Mouse (Mus musculus) heart, embryonic 10.5 days (tissue): Measurements from ENCODE around the gene Gan. TPM values are rescaled to one million over a fixed set of nuclear protein-coding genes. Genes with fewer than 3 reads are reported as not detected.

Experiments used
- DNase-seq: peaks from one replicate; pipeline ENCODE4 v3.0.0-alpha.2; 2017; ENCODE audit warnings: low spot score
- H3K27ac ChIP-seq: fragments of 300-500 bp; sonication (generic); 2 replicates; pipeline ENCODE4 v1.5.1; 2016; ENCODE audit warnings: mild to moderate bottlenecking
- H3K27me3 ChIP-seq: fragments of 300-500 bp; sonication (generic); 2 replicates; pipeline ENCODE4 v1.6.1; 2016; ENCODE audit warnings: mild to moderate bottlenecking; ENCODE audit not compliant: poor library complexity, insufficient read depth, severe bottlenecking
- H3K36me3 ChIP-seq: fragments of 300-500 bp; sonication (generic); 2 replicates; pipeline ENCODE4 v1.6.1; 2016; ENCODE audit warnings: mild to moderate bottlenecking, moderate library complexity
- H3K4me1 ChIP-seq: fragments of 300-500 bp; sonication (generic); 2 replicates; pipeline ENCODE4 v1.6.1; 2016; ENCODE audit warnings: mild to moderate bottlenecking
- H3K4me3 ChIP-seq: fragments of 300-500 bp; sonication (generic); 2 replicates; pipeline ENCODE4 v1.5.1; 2016; ENCODE audit warnings: mild to moderate bottlenecking, moderate library complexity
- H3K9me3 ChIP-seq: fragments of 300-500 bp; sonication (generic); 2 replicates; pipeline ENCODE4 v1.6.1; 2016; ENCODE audit warnings: mild to moderate bottlenecking, moderate library complexity
- WGBS: fragments of 180-500 bp; shearing (Covaris S2); methylation state at CpG from one replicate; pipeline ENCODE4 v1.1.7; 2016; 5-methylcytosine and 5-hydroxymethylcytosine counted together
- polyA plus RNA-seq: library from polyadenylated mRNA; unstranded; fragments of >200 nt; fragmentation: Nextera tagmentation; extraction: Ambion mirVana; gene quantifications from 2 replicates; pipeline ENCODE4 v1.2.1, GENCODE M21; 2016

Gan gene
- polyA plus RNA-seq, 1 experiment from 2014 or later = 1.9 TPM

GRCm38 (mm10) chr8:117126411-117126810 lies 31.5 kb upstream of the Gan start:
- 90% methylated on average over 3 of the region's 3 CpGs for WGBS
- H3K27ac ChIP-seq = no peak overlapping the region
- H3K4me1 ChIP-seq = no peaks in the 10 kb centered on the region
- no peak overlapping the region for H3K4me3 ChIP-seq
- no peaks in the 10 kb centered on the region for H3K27me3 ChIP-seq
- DNase-seq = no peak
- H3K9me3 ChIP-seq = no peaks in the 10 kb centered on the region
- H3K36me3 ChIP-seq = no peaks in the 10 kb centered on the region

GRCm38 (mm10) chr8:117127063-117127462 lies 30.9 kb upstream of the Gan start:
- Histone ChIP-seq H3K4me1 (no peaks in the 10 kb centered on the region), H3K27ac (no peak overlapping the region), H3K27me3 (no peaks in the 10 kb centered on the region), H3K36me3 (no peaks in the 10 kb centered on the region), H3K9me3 (no peaks in the 10 kb centered on the region), H3K4me3 (no peak overlapping the region)
- 76% methylated on average over 8 of the region's 8 CpGs for whole genome bisulfite sequencing
- no peak for DNase-seq

DNA sequence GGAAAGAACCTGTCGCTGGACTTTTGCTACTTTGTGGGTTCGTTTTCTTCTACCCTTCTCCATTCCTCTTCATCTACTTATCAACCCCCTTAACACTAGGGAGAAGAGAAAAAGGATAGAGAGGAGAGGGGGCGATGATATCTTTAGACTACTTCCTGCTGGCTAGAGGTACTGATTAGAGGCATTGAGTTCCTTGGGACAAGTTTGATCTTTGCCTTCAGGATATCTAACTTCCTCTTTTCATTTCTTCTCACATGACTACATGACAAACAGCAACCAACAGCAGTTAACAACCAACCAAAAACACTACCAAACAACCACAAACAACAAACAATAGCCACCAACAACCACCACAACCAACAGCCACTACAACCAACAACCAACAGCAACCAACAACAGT lies 24.2 kb upstream of the Gan start:
- Histone ChIP-seq H3K27ac (no peak overlapping the region), H3K4me3 (no peak overlapping the region), H3K9me3 (no peaks in the 10 kb centered on the region), H3K36me3 (no peaks in the 10 kb centered on the region), H3K4me1 (peaks cover 17% of the 10 kb centered on the region), H3K27me3 (no peaks in the 10 kb centered on the region)
- DNase-seq = no peak
- WGBS = 66% methylated on average over 3 of the region's 3 CpGs

- Histone ChIP-seq H3K36me3 (no peaks in the 10 kb centered on the region), H3K27me3 (no peaks in the 10 kb centered on the region), H3K9me3 (no peaks in the 10 kb centered on the region), H3K27ac (no peak overlapping the region), H3K4me3 (no peak overlapping the region), H3K4me1 (peaks cover 17% of the 10 kb centered on the region)
- no peak for DNase-seq
- WGBS = 7% methylated on average over 4 of the region's 4 CpGs
Observed at GRCm38 (mm10) chr8:117136351-117136750, 21.6 kb upstream of the Gan start.

DNA sequence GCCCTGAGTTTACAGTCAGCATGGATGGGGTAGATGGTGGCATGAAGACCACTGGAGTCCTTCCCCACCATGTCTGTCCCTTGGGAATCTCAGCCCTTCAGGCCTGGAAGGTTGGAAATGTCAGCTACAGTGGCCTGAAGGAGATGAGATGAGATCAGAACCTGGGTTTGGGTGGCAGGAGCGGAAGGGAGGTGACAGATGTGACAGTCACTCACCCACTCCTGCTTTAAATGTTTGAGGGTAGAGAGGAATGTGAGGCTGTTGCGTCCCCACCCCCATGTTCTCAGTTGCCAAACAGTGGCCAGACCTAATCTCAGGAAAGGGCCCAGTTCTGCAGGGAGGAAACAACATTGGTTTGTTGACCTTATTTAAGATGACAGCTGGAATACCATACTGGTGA lies 21.2 kb upstream of the Gan start:
- no peak for DNase-seq
- Histone ChIP-seq H3K4me1 (peaks cover 17% of the 10 kb centered on the region), H3K9me3 (no peaks in the 10 kb centered on the region), H3K36me3 (no peaks in the 10 kb centered on the region), H3K4me3 (no peak overlapping the region), H3K27ac (no peak overlapping the region), H3K27me3 (no peaks in the 10 kb centered on the region)
- 12% methylated on average over 2 of the region's 2 CpGs for WGBS

DNA sequence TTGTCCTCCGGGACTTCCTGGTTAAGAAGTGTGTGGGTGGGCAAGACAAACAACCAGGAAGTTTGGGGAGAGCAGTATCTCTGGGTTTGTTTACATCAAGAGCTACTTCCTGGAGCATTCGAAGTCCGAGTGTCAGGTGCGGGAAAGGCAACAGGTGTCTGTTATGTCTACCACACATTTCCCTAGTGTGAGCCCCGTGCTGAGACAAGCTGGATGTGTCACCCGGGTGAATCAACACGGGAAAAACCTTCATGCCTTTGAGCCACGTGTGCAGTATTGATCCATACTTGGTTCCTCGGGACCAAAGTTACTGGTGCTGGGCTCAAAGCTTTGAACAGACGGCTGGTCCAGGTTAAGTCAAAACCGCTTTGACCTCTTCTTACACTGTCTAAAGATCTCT lies 20.6 kb upstream of the Gan start:
- no peaks in the 10 kb centered on the region for H3K36me3 ChIP-seq
- 41% methylated on average over 11 of the region's 11 CpGs for WGBS
- no peaks in the 10 kb centered on the region for H3K27me3 ChIP-seq
- H3K9me3 ChIP-seq = no peaks in the 10 kb centered on the region
- H3K4me3 ChIP-seq = no peak overlapping the region
- H3K4me1 ChIP-seq = peaks cover 17% of the 10 kb centered on the region
- no peak overlapping the region for H3K27ac ChIP-seq
- DNase-seq = no peak

- no peaks in the 10 kb centered on the region for H3K36me3 ChIP-seq
- H3K27me3 ChIP-seq = no peaks in the 10 kb centered on the region
- H3K4me1 ChIP-seq = no peaks in the 10 kb centered on the region
- H3K4me3 ChIP-seq = no peak overlapping the region
- 87% methylated on average over 6 of the region's 6 CpGs for WGBS
- no peaks in the 10 kb centered on the region for H3K9me3 ChIP-seq
- DNase-seq = no peak
- H3K27ac ChIP-seq = no peak overlapping the region
Observed at GRCm38 (mm10) chr8:117148520-117148919, 9.4 kb upstream of the Gan start.

DNA sequence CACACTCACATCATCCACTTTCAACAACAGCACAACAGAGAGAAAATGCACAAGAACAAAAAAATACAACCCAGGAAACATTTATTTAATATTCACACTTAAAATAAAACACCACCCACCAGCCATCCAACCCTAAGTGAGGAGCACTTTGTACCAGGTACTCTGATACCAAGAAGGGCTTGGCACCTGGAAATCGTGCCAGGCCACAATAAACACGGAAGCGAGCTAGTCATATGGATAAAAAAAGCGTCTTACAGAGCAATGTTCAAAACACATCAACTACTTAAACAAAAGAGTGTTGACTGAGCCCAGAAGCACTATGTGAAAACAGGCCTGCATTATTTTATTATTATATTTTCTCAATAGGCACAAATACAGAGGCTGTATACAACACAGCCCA lies 1.8 kb upstream of the Gan start:
- no peaks in the 10 kb centered on the region for H3K36me3 ChIP-seq
- no peak overlapping the region for H3K27ac ChIP-seq
- WGBS = 93% methylated on average over 4 of the region's 4 CpGs
- DNase-seq = no peak
- peaks cover 29% of the 10 kb centered on the region for H3K4me1 ChIP-seq
- H3K9me3 ChIP-seq = no peaks in the 10 kb centered on the region
- H3K27me3 ChIP-seq = no peaks in the 10 kb centered on the region
- no peak overlapping the region for H3K4me3 ChIP-seq

DNA sequence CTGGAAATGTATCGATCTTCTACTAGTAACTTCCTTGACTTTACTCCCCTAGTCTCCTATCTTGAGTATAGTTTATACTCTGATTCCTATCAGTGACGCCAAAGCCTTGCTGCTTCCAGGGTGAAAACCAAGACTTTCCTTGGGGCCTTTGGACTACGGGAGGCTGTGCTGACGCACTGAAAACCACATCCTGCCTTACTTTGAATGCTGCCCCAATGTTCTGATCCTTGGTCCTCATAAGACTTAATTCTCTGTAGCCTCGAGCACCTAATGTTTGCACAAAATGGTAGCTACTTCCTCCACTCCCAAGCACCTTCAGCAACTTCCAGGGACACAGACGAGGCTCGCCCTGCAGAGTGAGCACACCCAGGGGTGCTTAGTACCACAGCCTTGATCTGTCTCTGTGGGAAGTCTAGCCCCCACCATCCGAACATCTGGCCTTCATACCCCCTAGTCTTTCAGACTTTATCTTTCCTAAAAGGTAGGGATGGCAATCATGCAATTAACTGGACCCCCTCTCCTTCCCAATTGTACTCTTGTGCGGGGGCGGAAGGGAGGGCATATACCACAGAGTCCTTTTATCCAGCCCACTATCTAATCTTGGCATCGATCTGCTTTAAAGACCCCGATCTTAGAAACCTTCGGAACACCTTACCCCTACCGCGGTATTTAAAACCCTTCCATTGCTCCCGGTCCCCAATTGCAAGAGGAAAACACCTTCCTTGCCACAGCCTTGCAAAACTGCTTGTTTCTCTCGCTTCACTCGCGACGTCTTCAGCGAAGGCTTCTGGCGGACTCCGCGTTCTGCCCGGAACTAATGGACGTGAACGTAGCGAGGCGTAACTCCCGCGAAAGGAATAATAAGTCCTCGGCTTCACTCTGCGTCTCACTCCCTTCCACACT lies 818 bp upstream of the Gan start:
- Histone ChIP-seq H3K9me3 (no peaks in the 10 kb centered on the region), H3K4me3 (peak overlapping the region; percentile 98), H3K27ac (peak overlapping the region; percentile 95), H3K36me3 (no peaks in the 10 kb centered on the region), H3K27me3 (no peaks in the 10 kb centered on the region), H3K4me1 (peaks cover 29% of the 10 kb centered on the region)
- no peak for DNase-seq
- 11% methylated on average over 33 of the region's 33 CpGs for WGBS

DNA sequence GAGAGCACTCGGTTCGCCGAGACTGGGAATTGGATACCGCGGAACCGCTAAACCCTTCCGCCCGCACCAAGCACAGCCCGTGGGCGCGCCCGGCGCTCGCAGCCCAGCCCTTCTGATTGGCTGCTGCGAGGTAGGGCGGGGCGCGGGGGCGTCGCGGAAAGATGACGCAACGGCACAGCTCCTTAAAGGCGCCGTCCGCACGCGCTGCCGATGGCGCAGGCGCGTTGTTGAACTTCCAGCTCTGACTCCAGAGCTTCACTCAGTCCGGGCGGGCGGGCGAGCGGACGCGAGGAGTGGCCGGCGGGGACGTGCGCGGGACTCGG lies 205 bp upstream of the Gan start:
- H3K27me3 ChIP-seq = no peaks in the 10 kb centered on the region
- H3K9me3 ChIP-seq = no peaks in the 10 kb centered on the region
- DNase-seq = peak; percentile 96
- WGBS = under 1% methylated on average over 45 of the region's 45 CpGs
- H3K36me3 ChIP-seq = no peaks in the 10 kb centered on the region
- H3K4me3 ChIP-seq = peak overlapping the region; percentile 98
- peaks cover 29% of the 10 kb centered on the region for H3K4me1 ChIP-seq
- H3K27ac ChIP-seq = peak overlapping the region; percentile 95

DNA sequence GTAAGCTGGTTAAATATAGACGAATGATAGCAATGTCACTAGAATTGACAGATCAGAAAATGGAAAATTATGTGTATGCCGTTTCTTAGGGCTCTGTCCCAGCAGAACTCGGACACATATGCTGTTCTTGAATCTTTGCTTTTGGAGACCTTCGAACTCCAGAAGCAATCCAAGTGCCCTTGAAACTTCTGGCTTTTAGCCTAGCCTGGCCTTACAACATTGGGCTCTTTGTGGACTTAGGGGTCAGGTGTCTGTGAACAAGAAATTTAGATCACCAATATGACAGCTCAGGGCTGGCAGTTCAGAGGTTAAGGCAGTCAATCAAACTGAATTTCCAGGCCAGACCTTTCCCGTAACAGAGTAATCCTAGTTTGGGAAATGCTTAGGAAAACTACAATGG lies 1.1 kb downstream of the Gan start:
- no peak overlapping the region for H3K27ac ChIP-seq
- no peaks in the 10 kb centered on the region for H3K9me3 ChIP-seq
- 72% methylated on average over 5 of the region's 5 CpGs for WGBS
- H3K27me3 ChIP-seq = no peaks in the 10 kb centered on the region
- DNase-seq = no peak
- H3K4me1 ChIP-seq = peaks cover 29% of the 10 kb centered on the region
- no peaks in the 10 kb centered on the region for H3K36me3 ChIP-seq
- H3K4me3 ChIP-seq = peak overlapping the region; percentile 98

- Histone ChIP-seq H3K27ac (no peak overlapping the region), H3K4me3 (no peak overlapping the region), H3K9me3 (no peaks in the 10 kb centered on the region), H3K27me3 (no peaks in the 10 kb centered on the region), H3K4me1 (peaks cover 27% of the 10 kb centered on the region), H3K36me3 (no peaks in the 10 kb centered on the region)
- DNase-seq = no peak
- 83% methylated on average over 4 of the region's 4 CpGs for WGBS
Observed at GRCm38 (mm10) chr8:117164912-117165311, 7.0 kb downstream of the Gan start.

DNA sequence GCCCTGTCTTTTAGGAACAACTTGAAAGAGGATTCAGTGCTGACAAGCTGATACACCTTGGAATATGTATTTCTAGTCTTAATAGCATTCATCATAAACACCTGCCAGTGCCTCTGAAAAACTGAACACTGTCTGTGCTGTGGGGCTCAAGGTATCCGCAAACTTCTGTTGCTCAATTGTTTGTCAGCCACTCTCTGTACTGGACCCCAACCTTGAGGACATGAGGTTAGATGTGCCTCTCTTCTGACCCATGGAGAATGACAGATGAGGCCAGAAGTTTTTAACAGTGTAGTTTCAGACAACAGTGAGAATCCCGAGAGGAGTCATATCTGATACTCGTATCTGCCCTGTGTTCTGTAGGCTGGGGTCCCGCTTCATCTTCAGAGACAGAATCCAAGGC lies 7.6 kb downstream of the Gan start:
- 89% methylated on average over 4 of the region's 4 CpGs for WGBS
- Histone ChIP-seq H3K9me3 (no peaks in the 10 kb centered on the region), H3K4me1 (peaks cover 29% of the 10 kb centered on the region)

GRCm38 (mm10) chr8:117166515-117166914 lies 8.6 kb downstream of the Gan start:
- Histone ChIP-seq H3K36me3 (no peaks in the 10 kb centered on the region), H3K27me3 (no peaks in the 10 kb centered on the region), H3K9me3 (no peaks in the 10 kb centered on the region), H3K4me1 (peaks cover 29% of the 10 kb centered on the region), H3K27ac (no peak overlapping the region), H3K4me3 (no peak overlapping the region)
- no peak for DNase-seq
- WGBS = 74% methylated on average over 2 of the region's 2 CpGs

More for the DNA sequence above, 7.6 kb downstream of the Gan start:
- Histone ChIP-seq H3K27me3 (no peaks in the 10 kb centered on the region), H3K36me3 (no peaks in the 10 kb centered on the region), H3K27ac (no peak overlapping the region), H3K4me3 (no peak overlapping the region)
- no peak for DNase-seq
